Mouse (Mus musculus): Measurements from ENCODE around the gene 4932429P05Rik.

Gene 4932429P05Rik

GRCm38 (mm10) chrX:89751968-89752367 is at the start of gene 4932429P05Rik:
Gene 4932429P05Rik (plus strand): TSS chrX:89752268.
- DNase-seq (ENCODE audit: low spot score in 2 of 2), result no peak
